Mouse (Mus musculus) adrenal gland, postnatal 4 days (tissue): ENCODE measurements around the gene Opcml. TPM values are rescaled to one million over a fixed set of nuclear protein-coding genes. Genes with fewer than 3 reads are reported as not detected.

Experiments used
- DNase-seq, 2 experiments: peaks; one replicate each; pipeline ENCODE4 v3.0.0; 2021 to 2022; ENCODE audit warnings: low spot score in 2 of 2, mixed read lengths in 2 of 2
- total RNA-seq, 2 experiments: library from RNA; stranded (reverse); gene quantifications; 2 replicates each; pipeline ENCODE4 v1.2.3; 2021

Gene Opcml
- total RNA-seq, 2 experiments from 2014 or later: 1.8 to 2.6 TPM

- DNase-seq: no peak
Observed at GRCm38 (mm10) chr9:28420808-28421207, 630.2 kb downstream of the Opcml start.

- no peak for DNase-seq
Observed at GRCm38 (mm10) chr9:28423407-28423806, 632.8 kb downstream of the Opcml start.

- no peak for DNase-seq
Observed at GRCm38 (mm10) chr9:28432159-28432558, 641.6 kb downstream of the Opcml start.

GRCm38 (mm10) chr9:28438752-28439151 lies 648.2 kb downstream of the Opcml start:
- no peak for DNase-seq

- DNase-seq: no peak
Observed at GRCm38 (mm10) chr9:28439433-28440191, 649.0 kb downstream of the Opcml start.

GRCm38 (mm10) chr9:28440192-28440795 lies 649.7 kb downstream of the Opcml start:
- no peak for DNase-seq

GRCm38 (mm10) chr9:28444485-28444884 lies 653.9 kb downstream of the Opcml start:
- DNase-seq: no peak

- no peak for DNase-seq
Observed at GRCm38 (mm10) chr9:28444972-28445371, 654.4 kb downstream of the Opcml start.

- no peak for DNase-seq
Observed at GRCm38 (mm10) chr9:28445863-28446262, 655.3 kb downstream of the Opcml start.

- no peak for DNase-seq
Observed at GRCm38 (mm10) chr9:28446278-28447064, 655.9 kb downstream of the Opcml start.

GRCm38 (mm10) chr9:28452509-28452908 lies 661.9 kb downstream of the Opcml start:
- no peak for DNase-seq

GRCm38 (mm10) chr9:28453062-28453461 lies 662.5 kb downstream of the Opcml start:
- DNase-seq: no peak

- DNase-seq: no peak
Observed at GRCm38 (mm10) chr9:28457982-28458770, 667.6 kb downstream of the Opcml start.

- no peak for DNase-seq
Observed at GRCm38 (mm10) chr9:28463622-28464021, 673.0 kb downstream of the Opcml start.

GRCm38 (mm10) chr9:28469419-28469818 lies 678.8 kb downstream of the Opcml start:
- no peak for DNase-seq

GRCm38 (mm10) chr9:28471501-28471900 lies 680.9 kb downstream of the Opcml start:
- DNase-seq: no peak

- no peak for DNase-seq
Observed at GRCm38 (mm10) chr9:28474586-28474985, 684.0 kb downstream of the Opcml start.

- DNase-seq: no peak
Observed at GRCm38 (mm10) chr9:28481261-28481660, 690.7 kb downstream of the Opcml start.

- no peak for DNase-seq
Observed at GRCm38 (mm10) chr9:28488499-28488898, 697.9 kb downstream of the Opcml start.

- no peak for DNase-seq
Observed at GRCm38 (mm10) chr9:28489828-28490227, 699.3 kb downstream of the Opcml start.

GRCm38 (mm10) chr9:28490410-28490809 lies 699.8 kb downstream of the Opcml start:
- DNase-seq: no peak
